Mouse (Mus musculus) embryonic facial prominence, embryonic 15.5 days (tissue): ENCODE measurements at regions not wholly inside any gene's neighbourhood (a gene's known extent, or its start where the extent isn't known, plus 50 kb on each side); places are given as distances from the start of the nearest gene placed in this dataset.

Experiments
- ATAC-seq: fragments of 200-750 bp; cut with Nextera tagmentation; 2 replicates; pipeline ENCODE4 v1.8.0; 2017; ENCODE audit warnings: low read depth, moderate TSS enrichment; ENCODE audit not compliant: insufficient number of reproducible peaks, low FRiP score, low TSS enrichment
- H3K27ac ChIP-seq: fragments of 300-500 bp; sonication (generic); replicated peaks from 2 replicates; pipeline ENCODE4 v1.5.1; 2015; ENCODE audit warnings: mild to moderate bottlenecking, inconsistent platforms
- H3K27me3 ChIP-seq: fragments of 300-500 bp; sonication (generic); 2 replicates; pipeline ENCODE4 v1.6.1; 2015; ENCODE audit warnings: inconsistent platforms
- H3K36me3 ChIP-seq: fragments of 300-500 bp; sonication (generic); 2 replicates; pipeline ENCODE4 v1.6.1; 2015; ENCODE audit warnings: mild to moderate bottlenecking, inconsistent platforms
- H3K4me1 ChIP-seq: fragments of 300-500 bp; sonication (generic); 2 replicates; pipeline ENCODE4 v1.6.1; 2015; ENCODE audit warnings: inconsistent platforms
- H3K4me2 ChIP-seq: fragments of 300-500 bp; sonication (generic); replicated peaks from 2 replicates; pipeline ENCODE4 v1.6.1; 2015; ENCODE audit warnings: mild to moderate bottlenecking, inconsistent platforms
- H3K4me3 ChIP-seq: fragments of 300-500 bp; sonication (generic); replicated peaks from 2 replicates; pipeline ENCODE4 v1.5.1; 2015; ENCODE audit warnings: mild to moderate bottlenecking, inconsistent platforms
- H3K9ac ChIP-seq: fragments of 300-500 bp; sonication (generic); 2 replicates; pipeline ENCODE4 v1.6.1; 2015; ENCODE audit warnings: inconsistent platforms
- H3K9me3 ChIP-seq: fragments of 300-500 bp; sonication (generic); replicated peaks from 2 replicates; pipeline ENCODE4 v1.6.1; 2016; ENCODE audit warnings: inconsistent platforms
- WGBS: fragments of 180-500 bp; shearing (Covaris S2); methylation state at CpG from one replicate; pipeline ENCODE4 v1.1.7; 2015; 5-methylcytosine and 5-hydroxymethylcytosine counted together

DNA sequence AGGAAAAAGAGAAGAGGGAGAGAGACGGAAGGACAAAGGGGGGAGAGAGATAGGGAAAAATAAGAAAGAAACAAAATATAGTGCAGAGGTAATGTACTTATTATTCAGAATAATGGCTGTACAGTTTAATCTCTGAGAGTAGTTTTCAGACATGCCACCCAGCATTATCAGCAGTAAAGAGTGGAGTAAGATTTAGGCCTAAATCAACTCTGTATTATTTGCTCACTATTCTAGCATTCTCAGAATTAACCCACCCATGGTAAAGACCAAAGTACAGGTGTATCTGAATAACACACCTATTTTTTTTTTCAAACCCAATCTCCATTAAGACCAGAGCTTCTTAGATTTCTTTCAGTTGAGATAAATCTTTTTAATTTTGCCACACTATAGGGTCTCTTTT is 177.7 kb upstream of the Gm11114 start:
- WGBS = 93% methylated on average over 1 of the region's 1 CpGs
- Histone ChIP-seq H3K27ac (no peak overlapping the region), H3K36me3 (no peaks in the 10 kb centered on the region), H3K9me3 (no peaks in the 10 kb centered on the region), H3K4me2 (no peak overlapping the region), H3K4me3 (no peak overlapping the region), H3K4me1 (no peaks in the 10 kb centered on the region), H3K27me3 (no peaks in the 10 kb centered on the region), H3K9ac (no peak overlapping the region)
- no peak for ATAC-seq

DNA sequence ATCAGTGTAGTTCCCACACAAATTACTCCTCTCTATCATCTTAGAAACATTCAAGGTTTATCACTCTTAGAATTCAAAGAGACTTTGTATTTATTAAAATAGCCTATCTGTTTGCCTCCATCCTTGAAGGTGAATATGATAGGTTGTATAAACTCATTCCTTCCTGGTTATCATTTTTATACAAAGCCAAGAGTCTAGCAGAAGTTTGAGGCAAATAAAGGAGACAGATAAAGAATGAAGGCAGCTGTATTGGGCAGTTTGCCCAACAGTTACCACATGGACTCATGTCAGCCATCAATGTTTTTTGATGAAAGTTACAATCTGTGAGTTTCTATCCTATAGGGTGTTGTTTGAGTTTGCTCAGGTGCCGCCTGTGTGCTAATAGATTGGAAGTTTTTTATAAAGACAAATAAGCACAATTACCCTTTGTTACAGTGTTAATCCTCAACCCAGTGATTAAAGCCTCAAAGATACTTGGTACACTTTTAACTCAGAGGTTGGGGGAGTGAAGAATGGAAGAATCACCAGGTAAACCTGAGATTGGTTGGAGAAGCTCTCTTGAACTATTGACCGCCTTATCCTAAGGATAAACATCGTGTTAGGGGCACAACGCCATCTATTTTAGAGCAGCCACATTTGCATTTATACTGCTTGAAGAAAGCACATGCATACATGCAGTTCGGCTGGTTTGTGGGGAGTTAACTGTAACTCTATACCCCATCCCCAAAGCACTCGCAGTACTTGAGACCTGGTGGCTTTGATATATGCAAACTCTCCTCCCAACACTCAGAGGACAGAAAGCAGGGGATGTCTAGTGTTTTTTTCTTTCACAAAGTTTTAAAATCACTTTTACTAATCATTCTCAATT is 175.6 kb upstream of the Gm11114 start:
- H3K27me3 ChIP-seq = no peaks in the 10 kb centered on the region
- H3K4me3 ChIP-seq = no peak overlapping the region
- no peak for ATAC-seq
- no peak overlapping the region for H3K27ac ChIP-seq
- no peak overlapping the region for H3K9ac ChIP-seq
- H3K9me3 ChIP-seq = no peaks in the 10 kb centered on the region
- WGBS = 54% methylated on average over 6 of the region's 6 CpGs
- no peaks in the 10 kb centered on the region for H3K4me1 ChIP-seq
- H3K36me3 ChIP-seq = no peaks in the 10 kb centered on the region
- no peak overlapping the region for H3K4me2 ChIP-seq

DNA sequence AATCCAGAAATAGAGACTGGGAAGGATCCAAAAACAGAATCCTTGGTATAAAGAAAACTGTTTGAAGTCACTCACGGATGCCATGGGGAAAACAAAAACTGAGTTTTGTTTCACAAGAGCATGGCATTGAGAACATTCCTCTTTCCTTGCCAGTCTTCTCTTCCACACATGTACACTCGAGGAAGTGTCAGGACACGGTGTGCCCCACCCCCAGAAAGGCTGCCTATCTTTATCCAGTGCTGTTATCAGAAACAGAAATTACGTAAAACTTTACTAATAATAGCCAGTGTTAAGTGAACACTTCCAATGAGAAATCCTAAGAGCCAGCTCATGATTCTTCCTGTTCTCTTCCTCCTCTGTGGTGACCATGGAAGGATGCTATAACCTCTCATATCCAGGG is 172.7 kb upstream of the Gm11114 start:
- 58% methylated on average over 4 of the region's 4 CpGs for WGBS
- no peak overlapping the region for H3K4me3 ChIP-seq
- ATAC-seq = no peak
- H3K9ac ChIP-seq = no peak overlapping the region
- no peak overlapping the region for H3K4me2 ChIP-seq
- no peaks in the 10 kb centered on the region for H3K9me3 ChIP-seq
- H3K36me3 ChIP-seq = no peaks in the 10 kb centered on the region
- H3K27ac ChIP-seq = no peak overlapping the region
- H3K27me3 ChIP-seq = no peaks in the 10 kb centered on the region
- H3K4me1 ChIP-seq = no peaks in the 10 kb centered on the region

DNA sequence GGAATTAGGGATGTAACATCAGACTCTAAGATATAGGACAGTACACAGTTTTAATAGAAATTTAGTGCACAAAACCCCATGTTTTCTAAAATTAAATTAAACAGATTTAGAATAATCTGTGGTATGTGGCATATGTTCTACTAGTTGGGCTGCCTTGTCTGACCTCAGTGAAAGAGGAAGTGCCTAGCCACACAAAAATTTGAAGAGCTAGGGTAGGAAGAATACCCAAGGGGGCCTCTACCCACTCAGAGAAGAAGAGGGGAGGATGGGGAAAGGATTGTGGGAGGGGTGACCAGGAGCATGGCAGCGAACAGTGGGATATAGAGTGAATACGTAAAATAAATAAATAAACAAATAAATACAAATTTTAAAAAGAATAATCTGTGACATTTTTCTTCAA is 168.2 kb upstream of the Gm11114 start:
- Histone ChIP-seq H3K4me2 (no peak overlapping the region), H3K27me3 (no peaks in the 10 kb centered on the region), H3K9ac (no peak overlapping the region), H3K9me3 (no peaks in the 10 kb centered on the region), H3K27ac (no peak overlapping the region), H3K4me1 (no peaks in the 10 kb centered on the region), H3K36me3 (no peaks in the 10 kb centered on the region), H3K4me3 (no peak overlapping the region)
- ATAC-seq = no peak
- 87% methylated on average over 2 of the region's 2 CpGs for WGBS

DNA sequence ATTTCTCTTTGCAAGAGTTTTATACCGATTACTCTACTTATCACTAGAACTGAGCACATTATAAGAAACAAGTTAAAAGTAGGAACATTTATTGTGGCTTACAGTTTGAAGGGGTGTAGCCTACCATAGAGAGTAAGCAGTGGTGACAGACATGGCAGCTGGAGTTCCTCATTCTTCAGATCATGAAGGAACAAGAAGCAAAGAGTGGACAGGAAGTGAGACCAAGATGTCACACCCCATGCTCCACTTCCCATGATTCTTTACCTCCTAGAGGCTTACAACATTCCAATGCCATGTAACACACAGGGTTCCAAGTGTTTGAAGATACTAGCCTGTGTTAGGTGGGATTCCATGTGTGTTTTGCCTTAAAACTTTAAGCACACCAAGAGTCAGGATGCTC is 146.9 kb upstream of the Gm11114 start:
- WGBS = 91% methylated on average over 1 of the region's 1 CpGs
- H3K9me3 ChIP-seq = no peaks in the 10 kb centered on the region
- H3K27me3 ChIP-seq = no peaks in the 10 kb centered on the region
- no peak overlapping the region for H3K9ac ChIP-seq
- H3K4me1 ChIP-seq = no peaks in the 10 kb centered on the region
- H3K36me3 ChIP-seq = no peaks in the 10 kb centered on the region
- no peak for ATAC-seq
- no peak overlapping the region for H3K27ac ChIP-seq
- H3K4me3 ChIP-seq = no peak overlapping the region
- no peak overlapping the region for H3K4me2 ChIP-seq

DNA sequence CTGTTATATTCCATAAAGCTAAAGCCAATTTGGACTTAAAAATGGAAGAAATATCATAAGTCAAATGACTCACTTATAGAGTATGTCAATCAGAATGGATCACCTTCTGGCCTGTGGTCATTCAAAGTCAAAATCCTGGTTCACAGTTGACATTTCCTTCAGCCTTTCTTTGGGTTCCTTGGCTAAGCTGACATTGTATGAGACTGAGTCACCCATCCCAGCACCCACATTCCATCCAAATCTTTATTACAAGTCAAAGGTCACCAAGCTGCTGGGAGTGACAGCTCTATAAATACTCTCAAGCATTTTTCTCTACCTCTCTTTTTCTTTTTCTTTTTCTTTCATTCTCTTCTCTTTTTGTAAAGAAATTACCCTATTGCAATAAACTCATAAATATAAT is 145.3 kb upstream of the Gm11114 start:
- no peak for ATAC-seq
- no peak overlapping the region for H3K4me2 ChIP-seq

DNA sequence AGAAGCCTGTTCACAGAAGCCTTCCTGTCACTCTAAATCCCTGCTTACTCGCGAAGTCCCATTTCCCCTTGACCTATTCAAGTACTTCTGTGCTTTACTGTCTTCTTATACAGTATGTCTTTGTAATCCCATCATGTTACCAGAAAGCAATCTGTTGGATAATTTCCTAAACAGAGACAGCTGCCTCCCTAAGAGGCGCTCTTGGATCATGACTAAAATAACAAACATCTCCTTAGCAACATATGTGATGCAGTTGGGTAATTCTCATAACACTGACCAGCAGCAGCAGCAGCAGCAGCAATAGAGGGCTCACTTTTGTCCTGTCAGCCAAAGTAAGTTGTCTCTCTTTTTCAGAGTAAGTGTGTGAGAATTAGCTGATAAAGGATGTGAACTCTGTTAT is 138.1 kb upstream of the Gm11114 start:
- Histone ChIP-seq H3K4me3 (no peak overlapping the region), H3K27me3 (no peaks in the 10 kb centered on the region), H3K9me3 (no peaks in the 10 kb centered on the region), H3K36me3 (no peaks in the 10 kb centered on the region), H3K9ac (no peak overlapping the region), H3K4me2 (no peak overlapping the region), H3K27ac (no peak overlapping the region), H3K4me1 (no peaks in the 10 kb centered on the region)
- no peak for ATAC-seq
- WGBS = 43% methylated on average over 3 of the region's 3 CpGs

More for the DNA sequence above, 145.3 kb upstream of the Gm11114 start:
- no peak overlapping the region for H3K27ac ChIP-seq
- H3K4me1 ChIP-seq = no peaks in the 10 kb centered on the region
- H3K27me3 ChIP-seq = no peaks in the 10 kb centered on the region
- H3K4me3 ChIP-seq = no peak overlapping the region
- no peaks in the 10 kb centered on the region for H3K36me3 ChIP-seq
- H3K9ac ChIP-seq = no peak overlapping the region
- no peaks in the 10 kb centered on the region for H3K9me3 ChIP-seq

DNA sequence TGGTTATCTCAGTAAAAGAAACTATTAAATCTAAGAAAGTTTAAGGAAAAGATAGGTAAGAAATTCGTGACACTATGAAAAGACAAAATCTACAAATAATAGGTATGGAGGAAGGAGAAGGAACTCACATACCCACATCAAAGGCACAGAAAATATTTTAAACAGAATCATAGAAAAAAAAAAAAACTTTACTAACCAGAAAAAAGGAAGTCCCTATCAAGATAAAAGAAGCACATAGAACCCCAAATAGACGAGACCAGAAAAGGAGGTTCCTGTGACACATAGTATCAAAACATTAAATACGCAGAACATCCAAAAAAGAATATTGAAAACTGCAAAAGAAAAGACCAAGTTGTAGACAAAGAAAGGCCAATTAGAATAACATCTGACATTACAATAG is 111.4 kb upstream of the Gm11114 start:
- 72% methylated on average over 3 of the region's 3 CpGs for WGBS
- Histone ChIP-seq H3K4me1 (no peaks in the 10 kb centered on the region), H3K36me3 (no peaks in the 10 kb centered on the region), H3K4me2 (no peak overlapping the region), H3K27me3 (no peaks in the 10 kb centered on the region), H3K4me3 (no peak overlapping the region), H3K27ac (no peak overlapping the region), H3K9me3 (no peaks in the 10 kb centered on the region), H3K9ac (no peak overlapping the region)
- no peak for ATAC-seq

DNA sequence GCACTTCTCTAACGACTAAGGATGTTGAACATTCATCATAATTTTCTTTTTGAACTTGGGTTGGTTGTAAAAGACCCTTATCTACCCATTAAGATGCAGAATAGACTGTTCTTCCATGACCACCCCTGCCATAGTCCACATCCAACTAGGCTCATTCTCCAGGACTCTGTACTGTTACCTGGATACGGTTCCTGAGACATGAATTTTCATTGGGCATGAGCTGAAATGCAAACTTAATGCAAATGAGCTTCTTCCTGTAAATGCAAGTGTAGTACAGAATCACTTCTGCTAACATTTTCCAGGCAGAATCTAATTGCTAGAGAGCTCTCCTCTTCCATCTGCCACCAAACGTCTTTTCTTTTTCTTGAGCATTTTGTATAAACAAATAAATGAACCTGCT is 87.7 kb upstream of the Gm11114 start:
- H3K4me2 ChIP-seq = no peak overlapping the region
- no peak for ATAC-seq
- H3K9ac ChIP-seq = no peak overlapping the region
- H3K27me3 ChIP-seq = no peaks in the 10 kb centered on the region
- H3K27ac ChIP-seq = no peak overlapping the region
- WGBS = 69% methylated on average over 3 of the region's 3 CpGs
- H3K9me3 ChIP-seq = no peaks in the 10 kb centered on the region
- H3K4me1 ChIP-seq = no peaks in the 10 kb centered on the region
- no peaks in the 10 kb centered on the region for H3K36me3 ChIP-seq
- H3K4me3 ChIP-seq = no peak overlapping the region
